Mouse (Mus musculus): ENCODE data around the gene Sox5. TPM values are rescaled to one million over a fixed set of nuclear protein-coding genes. Genes with fewer than 3 reads are reported as not detected.
A peak's percentile ranks its signal among the peaks of the same experiment; 100 is the strongest.

Gene Sox5
- polyA plus RNA-seq, 1 experiment from 2014 or later, result 14.1 TPM

GRCm38 (mm10) chr6:144584074-144584840 lies 197.5 kb downstream of the Sox5 start:
- H3K4me1 ChIP-seq, result peaks cover 22% of the 10 kb centered on the region; the same call in 1 of the 2 replicates
- 0 out of 2 replicates have a peak overlapping the region, but pooled peaks have one; percentile 41 for H3K27ac ChIP-seq
- no peaks in the 10 kb centered on the region for H3K27me3 ChIP-seq
- no peak overlapping the region for H3K9ac ChIP-seq
- no peaks in the 10 kb centered on the region for H3K36me3 ChIP-seq
- no peak overlapping the region for H3K4me3 ChIP-seq (replicated peaks)
- H3K4me2 ChIP-seq, result no peak overlapping the region
- H3K9me3 ChIP-seq (replicated peaks), result no peaks in the 10 kb centered on the region
- ATAC-seq (replicated peaks; ENCODE audit: low FRiP score), result no peak
- WGBS, result 58% methylated on average over 11 of the region's 11 CpGs

- H3K4me3 ChIP-seq (replicated peaks), result no peak overlapping the region
- WGBS, result 15% methylated on average over 12 of the region's 12 CpGs
- no peak overlapping the region for H3K9ac ChIP-seq
- peaks cover 13% of the 10 kb centered on the region; the same call in 1 of the 2 replicates for H3K4me1 ChIP-seq
- H3K27me3 ChIP-seq, result no peaks in the 10 kb centered on the region
- no peak overlapping the region for H3K27ac ChIP-seq
- no peaks in the 10 kb centered on the region for H3K36me3 ChIP-seq
- no peak for ATAC-seq (replicated peaks; ENCODE audit: low FRiP score)
- peak overlapping the region; percentile 26; the same call in 1 of the 2 replicates for H3K4me2 ChIP-seq
- H3K9me3 ChIP-seq (replicated peaks), result no peaks in the 10 kb centered on the region
Measured at GRCm38 (mm10) chr6:144579301-144579700, 202.5 kb downstream of the Sox5 start.

- Histone ChIP-seq H3K9ac (no peak overlapping the region), H3K27ac (no peak overlapping the region), H3K4me2 (no peak overlapping the region), H3K27me3 (no peaks in the 10 kb centered on the region), H3K36me3 (no peaks in the 10 kb centered on the region), H3K4me1 (no peaks in the 10 kb centered on the region), H3K9me3 (replicated peaks) (no peaks in the 10 kb centered on the region), H3K4me3 (replicated peaks) (no peak overlapping the region)
- 78% methylated on average over 17 of the region's 17 CpGs for WGBS
- no peak for ATAC-seq (replicated peaks; ENCODE audit: low FRiP score)
Measured at GRCm38 (mm10) chr6:144570850-144571249, 210.9 kb downstream of the Sox5 start.

- no peaks in the 10 kb centered on the region for H3K27me3 ChIP-seq
- H3K9ac ChIP-seq, result no peak overlapping the region
- H3K27ac ChIP-seq, result no peak overlapping the region
- WGBS, result 89% methylated on average over 1 of the region's 1 CpGs
- H3K4me2 ChIP-seq, result no peak overlapping the region
- H3K36me3 ChIP-seq, result no peaks in the 10 kb centered on the region
- H3K4me1 ChIP-seq, result no peaks in the 10 kb centered on the region
- H3K4me3 ChIP-seq (replicated peaks), result no peak overlapping the region
- peaks cover 6% of the 10 kb centered on the region; the same call in 1 of the 2 replicates for H3K9me3 ChIP-seq (replicated peaks)
- ATAC-seq (replicated peaks; ENCODE audit: low FRiP score), result no peak
Measured at GRCm38 (mm10) chr6:144565827-144566226, 215.9 kb downstream of the Sox5 start.

- Histone ChIP-seq H3K4me1 (no peaks in the 10 kb centered on the region), H3K27ac (no peak overlapping the region), H3K9me3 (replicated peaks) (peaks cover 6% of the 10 kb centered on the region; the same call in 1 of the 2 replicates), H3K27me3 (no peaks in the 10 kb centered on the region), H3K36me3 (no peaks in the 10 kb centered on the region), H3K4me3 (replicated peaks) (no peak overlapping the region), H3K4me2 (no peak overlapping the region), H3K9ac (no peak overlapping the region)
- WGBS, result 75% methylated on average over 5 of the region's 5 CpGs
- ATAC-seq (replicated peaks; ENCODE audit: low FRiP score), result no peak
Measured at GRCm38 (mm10) chr6:144561718-144562117, 220.1 kb downstream of the Sox5 start.

- Histone ChIP-seq H3K9ac (no peak overlapping the region), H3K4me3 (replicated peaks) (no peak overlapping the region), H3K4me1 (no peaks in the 10 kb centered on the region), H3K27me3 (no peaks in the 10 kb centered on the region), H3K9me3 (replicated peaks) (peaks cover 6% of the 10 kb centered on the region; the same call in 1 of the 2 replicates), H3K4me2 (no peak overlapping the region), H3K36me3 (no peaks in the 10 kb centered on the region), H3K27ac (no peak overlapping the region)
- ATAC-seq (replicated peaks; ENCODE audit: low FRiP score), result no peak
- 88% methylated on average over 3 of the region's 3 CpGs for WGBS
Measured at GRCm38 (mm10) chr6:144560211-144560610, 221.6 kb downstream of the Sox5 start.

- Histone ChIP-seq H3K4me3 (replicated peaks) (no peak overlapping the region), H3K27me3 (no peaks in the 10 kb centered on the region), H3K27ac (no peak overlapping the region), H3K4me2 (no peak overlapping the region), H3K4me1 (no peaks in the 10 kb centered on the region), H3K36me3 (no peaks in the 10 kb centered on the region), H3K9ac (no peak overlapping the region), H3K9me3 (replicated peaks) (no peaks in the 10 kb centered on the region)
- ATAC-seq (replicated peaks; ENCODE audit: low FRiP score), result no peak
- WGBS, result 87% methylated on average over 6 of the region's 6 CpGs
Measured at GRCm38 (mm10) chr6:144553476-144553875, 228.3 kb downstream of the Sox5 start.

GRCm38 (mm10) chr6:144548991-144549390 lies 232.8 kb downstream of the Sox5 start:
- no peak overlapping the region for H3K4me3 ChIP-seq (replicated peaks)
- no peaks in the 10 kb centered on the region for H3K27me3 ChIP-seq
- H3K4me1 ChIP-seq, result no peaks in the 10 kb centered on the region
- 93% methylated on average over 8 of the region's 8 CpGs for WGBS
- 0 out of 2 replicates have a peak, but pooled peaks cover 2% of the 10 kb centered on the region for H3K36me3 ChIP-seq
- no peak overlapping the region for H3K9ac ChIP-seq
- no peak for ATAC-seq (replicated peaks; ENCODE audit: low FRiP score)
- H3K9me3 ChIP-seq (replicated peaks), result no peaks in the 10 kb centered on the region
- H3K4me2 ChIP-seq, result no peak overlapping the region
- no peak overlapping the region for H3K27ac ChIP-seq

- Histone ChIP-seq H3K9ac (no peak overlapping the region), H3K4me3 (replicated peaks) (no peak overlapping the region), H3K4me1 (no peaks in the 10 kb centered on the region), H3K36me3 (0 out of 2 replicates have a peak, but pooled peaks cover 2% of the 10 kb centered on the region), H3K27me3 (no peaks in the 10 kb centered on the region), H3K27ac (no peak overlapping the region), H3K9me3 (replicated peaks) (no peaks in the 10 kb centered on the region), H3K4me2 (no peak overlapping the region)
- no peak for ATAC-seq (replicated peaks; ENCODE audit: low FRiP score)
Measured at GRCm38 (mm10) chr6:144547141-144547540, 234.6 kb downstream of the Sox5 start.

- Histone ChIP-seq H3K4me3 (replicated peaks) (no peak overlapping the region), H3K27ac (no peak overlapping the region), H3K4me2 (no peak overlapping the region), H3K36me3 (0 out of 2 replicates have a peak, but pooled peaks cover 2% of the 10 kb centered on the region), H3K9me3 (replicated peaks) (no peaks in the 10 kb centered on the region), H3K9ac (no peak overlapping the region), H3K27me3 (no peaks in the 10 kb centered on the region), H3K4me1 (no peaks in the 10 kb centered on the region)
- WGBS, result 92% methylated on average over 8 of the region's 8 CpGs
- ATAC-seq (replicated peaks; ENCODE audit: low FRiP score), result no peak
Measured at GRCm38 (mm10) chr6:144545549-144545948, 236.2 kb downstream of the Sox5 start.

- H3K4me3 ChIP-seq (replicated peaks), result no peak overlapping the region
- no peak overlapping the region for H3K4me2 ChIP-seq
- WGBS, result 91% methylated on average over 9 of the region's 9 CpGs
- no peaks in the 10 kb centered on the region for H3K9me3 ChIP-seq (replicated peaks)
- H3K9ac ChIP-seq, result no peak overlapping the region
- no peaks in the 10 kb centered on the region for H3K36me3 ChIP-seq
- H3K27ac ChIP-seq, result no peak overlapping the region
- H3K4me1 ChIP-seq, result no peaks in the 10 kb centered on the region
- no peak for ATAC-seq (replicated peaks; ENCODE audit: low FRiP score)
- H3K27me3 ChIP-seq, result no peaks in the 10 kb centered on the region
Measured at GRCm38 (mm10) chr6:144541316-144541715, 240.5 kb downstream of the Sox5 start.

GRCm38 (mm10) chr6:144539439-144540192 lies 242.2 kb downstream of the Sox5 start:
- H3K27ac ChIP-seq, result no peak overlapping the region
- no peak overlapping the region for H3K9ac ChIP-seq
- WGBS, result 80% methylated on average over 18 of the region's 18 CpGs
- no peak overlapping the region for H3K4me3 ChIP-seq (replicated peaks)
- no peaks in the 10 kb centered on the region for H3K9me3 ChIP-seq (replicated peaks)
- no peaks in the 10 kb centered on the region for H3K36me3 ChIP-seq
- no peaks in the 10 kb centered on the region for H3K27me3 ChIP-seq
- no peak for ATAC-seq (replicated peaks; ENCODE audit: low FRiP score)
- no peaks in the 10 kb centered on the region for H3K4me1 ChIP-seq
- H3K4me2 ChIP-seq, result no peak overlapping the region

Data from kidney, embryonic 15.5 days (tissue).